Mouse (Mus musculus) testis, adult 2 months (tissue): ENCODE measurements at regions not wholly inside any gene's neighbourhood (a gene's known extent, or its start where the extent isn't known, plus 50 kb on each side); places are given as distances from the start of the nearest gene placed in this dataset.

Experiments used
- CTCF ChIP-seq: fragments of 200-500 bp; IDR thresholded peaks from 2 replicates; pipeline ENCODE4 v1.5.1; 2012; ENCODE audit warnings: low read depth, mild to moderate bottlenecking, inconsistent platforms, low read length, moderate library complexity; ENCODE audit not compliant: control insufficient read depth, insufficient read depth, insufficient replicate concordance
- POLR2A ChIP-seq: fragments of 200-500 bp; IDR thresholded peaks from 2 replicates; pipeline ENCODE4 v1.6.1; 2012; ENCODE audit warnings: low read depth, mild to moderate bottlenecking, inconsistent platforms, low read length, moderate library complexity; ENCODE audit not compliant: control insufficient read depth

DNA sequence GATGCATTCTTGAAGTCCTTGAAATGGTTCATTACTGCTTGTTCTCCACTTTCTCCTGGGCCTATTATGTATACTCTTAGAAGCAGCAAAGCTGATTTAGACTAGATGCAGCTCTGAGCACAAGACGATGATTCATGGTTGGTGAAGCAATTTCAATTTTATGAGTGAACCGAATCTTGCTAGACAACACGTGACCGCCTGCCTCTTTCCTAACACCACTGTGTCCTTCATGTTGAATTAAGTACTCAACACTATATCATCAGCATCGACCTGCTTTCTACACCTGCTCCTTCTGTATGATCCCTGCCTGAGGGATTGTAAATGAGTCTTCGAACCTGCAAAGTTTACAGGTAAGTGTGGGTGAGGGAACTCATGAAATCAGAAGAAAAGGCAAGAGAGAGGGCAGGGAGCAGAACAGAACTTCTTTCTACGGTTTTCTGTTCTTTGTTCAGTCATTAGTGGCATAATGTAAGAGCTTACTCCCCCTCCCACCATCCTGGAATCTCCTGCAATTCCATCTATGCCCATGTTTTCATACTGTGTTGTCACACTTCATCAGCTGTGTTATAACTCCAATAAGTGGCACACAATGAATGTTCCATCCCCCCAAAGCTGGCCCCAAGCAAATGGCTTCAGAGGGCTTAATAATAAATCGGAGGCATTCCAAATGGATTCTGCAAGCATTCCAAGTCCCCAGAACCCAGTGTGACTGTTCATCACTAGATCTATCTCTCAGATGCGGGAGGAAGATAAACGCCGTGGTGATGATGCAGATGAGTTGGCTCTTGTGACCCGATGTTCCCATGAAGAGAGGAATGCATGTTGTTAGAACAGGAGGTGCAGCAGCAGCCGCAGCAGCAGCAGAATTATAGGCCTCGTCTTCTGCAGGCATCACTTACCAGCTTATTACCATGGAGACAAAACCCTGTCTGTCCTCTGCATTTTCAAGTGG lies 224.2 kb upstream of the Serp2 start:
- TF ChIP-seq POLR2A (no peak), CTCF (no peak)
